Mouse (Mus musculus): Measurements from ENCODE around the gene Etl4. TPM values are rescaled to one million over a fixed set of nuclear protein-coding genes. Genes with fewer than 3 reads are reported as not detected.
"Not testable (repeated sequence)": the region's sequence is repeated elsewhere in the genome, so short reads cannot be mapped to it uniquely, and the experiment has no call there.

Gene Etl4
- polyA plus RNA-seq, 1 experiment from 2014 or later = 16.1 TPM

DNA sequence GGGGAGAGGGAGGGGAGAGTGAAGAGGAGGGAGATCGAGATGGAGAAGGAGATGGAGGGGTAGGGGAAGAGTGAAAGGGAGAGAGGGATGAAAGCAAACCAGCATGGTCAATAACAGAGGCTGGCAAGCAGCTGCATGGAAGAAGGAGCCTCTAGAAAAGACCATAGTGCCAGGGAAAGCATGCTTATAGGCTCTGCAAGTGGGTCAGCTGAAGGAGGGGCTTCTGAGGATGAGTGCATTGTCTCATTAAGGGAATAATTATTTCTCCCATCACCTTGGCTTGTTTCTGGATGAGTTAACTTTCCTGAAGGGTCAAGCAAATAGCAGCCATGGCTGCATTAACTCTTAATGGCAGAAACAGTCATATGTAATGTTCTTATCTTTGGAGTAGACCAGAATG is 228.8 kb downstream of the Etl4 start:
- WGBS = 60% methylated on average over 1 of the region's 1 CpGs
- Histone ChIP-seq H3K36me3 (ENCODE audit: control insufficient read depth, insufficient read depth) (no peaks in the 10 kb centered on the region), H3K4me1 (replicated peaks; ENCODE audit: control insufficient read depth, insufficient read depth, low read length) (no peaks in the 10 kb centered on the region), H3K9me3 (ENCODE audit: control insufficient read depth) (no peaks in the 10 kb centered on the region), H3K4me3 (ENCODE audit: low read depth, low read length) (no peak overlapping the region), H3K27me3 (replicated peaks; ENCODE audit: control insufficient read depth, insufficient read depth, low read length) (no peaks in the 10 kb centered on the region), H3K4me2 (replicated peaks; ENCODE audit: low read depth) (no peak overlapping the region), H3K9ac (ENCODE audit: low read depth, low read length) (no peak overlapping the region), H3K27ac (ENCODE audit: low read depth, low read length) (no peak overlapping the region)
- TF ChIP-seq CTCF (IDR thresholded peaks at IDR 0.05; ENCODE audit: low read depth) = no peak
- no peak for ATAC-seq

DNA sequence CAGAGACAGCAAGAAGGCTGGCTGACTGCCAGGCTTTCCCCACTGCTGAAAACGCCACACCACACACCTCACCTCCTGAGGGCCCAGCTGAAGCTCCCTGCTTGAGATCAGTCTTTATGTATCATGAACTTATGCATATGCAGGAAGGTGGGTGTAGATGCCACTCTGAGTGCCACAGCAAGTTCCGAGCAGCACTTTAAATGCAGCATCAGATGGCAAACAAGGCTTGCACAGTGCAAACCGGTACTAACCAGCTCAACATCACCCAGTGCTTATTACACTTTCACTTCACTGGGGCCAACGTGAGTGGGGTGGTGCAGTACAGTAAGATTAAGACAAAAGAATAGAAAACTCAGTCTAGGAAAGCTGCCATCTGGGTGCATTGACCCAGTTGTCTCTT is 235.8 kb downstream of the Etl4 start:
- 64% methylated on average over 4 of the region's 4 CpGs for WGBS
- no peak overlapping the region for H3K4me3 ChIP-seq (ENCODE audit: low read depth, low read length)
- no peaks in the 10 kb centered on the region for H3K27me3 ChIP-seq (replicated peaks; ENCODE audit: control insufficient read depth, insufficient read depth, low read length)
- H3K4me1 ChIP-seq (replicated peaks; ENCODE audit: control insufficient read depth, insufficient read depth, low read length) = no peaks in the 10 kb centered on the region
- H3K9me3 ChIP-seq (ENCODE audit: control insufficient read depth) = no peaks in the 10 kb centered on the region
- H3K4me2 ChIP-seq (replicated peaks; ENCODE audit: low read depth) = no peak overlapping the region
- no peak for ATAC-seq
- no peak for TF ChIP-seq CTCF (IDR thresholded peaks at IDR 0.05; ENCODE audit: low read depth)
- no peak overlapping the region for H3K9ac ChIP-seq (ENCODE audit: low read depth, low read length)
- H3K27ac ChIP-seq (ENCODE audit: low read depth, low read length) = no peak overlapping the region
- no peaks in the 10 kb centered on the region for H3K36me3 ChIP-seq (ENCODE audit: control insufficient read depth, insufficient read depth)

DNA sequence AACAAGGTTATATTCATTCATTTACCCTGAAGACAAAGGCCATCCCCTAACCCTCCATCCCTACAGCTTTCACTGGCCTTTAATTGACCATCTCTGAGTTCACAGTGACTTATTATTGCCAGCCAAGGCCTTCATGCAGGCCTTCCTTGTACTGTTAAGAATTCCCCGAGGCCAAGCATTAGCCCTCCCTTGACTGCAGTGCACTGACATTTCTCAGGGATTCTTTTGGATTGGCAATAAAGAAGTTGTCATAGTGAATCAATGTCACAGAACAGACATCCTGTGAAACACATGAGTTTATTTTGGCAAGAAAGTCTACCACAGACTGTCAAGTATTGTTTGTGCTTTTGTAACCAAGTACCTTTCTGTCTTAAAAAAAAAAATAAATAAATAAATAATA is 257.5 kb downstream of the Etl4 start:
- Histone ChIP-seq H3K9ac (ENCODE audit: low read depth, low read length) (no peak overlapping the region), H3K27ac (ENCODE audit: low read depth, low read length) (no peak overlapping the region), H3K4me2 (replicated peaks; ENCODE audit: low read depth) (no peak overlapping the region), H3K4me1 (replicated peaks; ENCODE audit: control insufficient read depth, insufficient read depth, low read length) (no peaks in the 10 kb centered on the region), H3K27me3 (replicated peaks; ENCODE audit: control insufficient read depth, insufficient read depth, low read length) (no peaks in the 10 kb centered on the region), H3K36me3 (ENCODE audit: control insufficient read depth, insufficient read depth) (no peaks in the 10 kb centered on the region), H3K9me3 (ENCODE audit: control insufficient read depth) (no peaks in the 10 kb centered on the region), H3K4me3 (ENCODE audit: low read depth, low read length) (no peak overlapping the region)
- whole genome bisulfite sequencing = 58% methylated on average over 1 of the region's 1 CpGs
- no peak for TF ChIP-seq CTCF (IDR thresholded peaks at IDR 0.05; ENCODE audit: low read depth)
- ATAC-seq = no peak

- H3K27ac ChIP-seq (ENCODE audit: low read depth, low read length) = no peak overlapping the region
- TF ChIP-seq CTCF (IDR thresholded peaks at IDR 0.05; ENCODE audit: low read depth) = no peak
- H3K4me2 ChIP-seq (replicated peaks; ENCODE audit: low read depth) = no peak overlapping the region
- no peak overlapping the region for H3K4me3 ChIP-seq (ENCODE audit: low read depth, low read length)
- WGBS = 73% methylated on average over 5 of the region's 5 CpGs
- H3K36me3 ChIP-seq (ENCODE audit: control insufficient read depth, insufficient read depth) = no peaks in the 10 kb centered on the region
- H3K27me3 ChIP-seq (replicated peaks; ENCODE audit: control insufficient read depth, insufficient read depth, low read length) = no peaks in the 10 kb centered on the region
- H3K9ac ChIP-seq (ENCODE audit: low read depth, low read length) = no peak overlapping the region
- no peaks in the 10 kb centered on the region for H3K9me3 ChIP-seq (ENCODE audit: control insufficient read depth)
- no peaks in the 10 kb centered on the region for H3K4me1 ChIP-seq (replicated peaks; ENCODE audit: control insufficient read depth, insufficient read depth, low read length)
- ATAC-seq = no peak
Observed at GRCm38 (mm10) chr2:20167566-20167965, 258.0 kb downstream of the Etl4 start.

DNA sequence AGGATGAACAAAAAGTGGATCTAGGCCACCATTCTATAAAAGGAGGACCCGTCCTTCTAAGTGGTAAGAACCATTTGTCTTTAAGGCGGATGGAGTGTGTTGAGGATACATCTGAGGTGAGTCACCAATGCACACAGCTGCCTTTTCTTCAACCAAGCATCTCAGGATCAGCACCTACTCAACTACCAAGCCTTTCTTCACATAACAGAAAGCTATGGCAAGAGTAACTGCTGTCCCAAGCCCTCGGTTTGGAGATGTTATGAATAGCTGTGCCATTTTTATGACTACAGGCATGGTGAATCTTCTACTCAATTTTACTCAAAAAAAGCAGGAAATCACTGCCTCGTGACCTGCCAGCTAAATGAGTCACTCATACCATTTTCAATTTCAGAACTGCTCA is 258.6 kb downstream of the Etl4 start:
- Histone ChIP-seq H3K9ac (ENCODE audit: low read depth, low read length) (no peak overlapping the region), H3K9me3 (ENCODE audit: control insufficient read depth) (no peaks in the 10 kb centered on the region), H3K4me1 (replicated peaks; ENCODE audit: control insufficient read depth, insufficient read depth, low read length) (no peaks in the 10 kb centered on the region), H3K27ac (ENCODE audit: low read depth, low read length) (no peak overlapping the region), H3K36me3 (ENCODE audit: control insufficient read depth, insufficient read depth) (no peaks in the 10 kb centered on the region), H3K4me3 (ENCODE audit: low read depth, low read length) (no peak overlapping the region), H3K4me2 (replicated peaks; ENCODE audit: low read depth) (no peak overlapping the region), H3K27me3 (replicated peaks; ENCODE audit: control insufficient read depth, insufficient read depth, low read length) (no peaks in the 10 kb centered on the region)
- 85% methylated on average over 4 of the region's 4 CpGs for WGBS
- TF ChIP-seq CTCF (IDR thresholded peaks at IDR 0.05; ENCODE audit: low read depth) = no peak
- ATAC-seq = no peak

DNA sequence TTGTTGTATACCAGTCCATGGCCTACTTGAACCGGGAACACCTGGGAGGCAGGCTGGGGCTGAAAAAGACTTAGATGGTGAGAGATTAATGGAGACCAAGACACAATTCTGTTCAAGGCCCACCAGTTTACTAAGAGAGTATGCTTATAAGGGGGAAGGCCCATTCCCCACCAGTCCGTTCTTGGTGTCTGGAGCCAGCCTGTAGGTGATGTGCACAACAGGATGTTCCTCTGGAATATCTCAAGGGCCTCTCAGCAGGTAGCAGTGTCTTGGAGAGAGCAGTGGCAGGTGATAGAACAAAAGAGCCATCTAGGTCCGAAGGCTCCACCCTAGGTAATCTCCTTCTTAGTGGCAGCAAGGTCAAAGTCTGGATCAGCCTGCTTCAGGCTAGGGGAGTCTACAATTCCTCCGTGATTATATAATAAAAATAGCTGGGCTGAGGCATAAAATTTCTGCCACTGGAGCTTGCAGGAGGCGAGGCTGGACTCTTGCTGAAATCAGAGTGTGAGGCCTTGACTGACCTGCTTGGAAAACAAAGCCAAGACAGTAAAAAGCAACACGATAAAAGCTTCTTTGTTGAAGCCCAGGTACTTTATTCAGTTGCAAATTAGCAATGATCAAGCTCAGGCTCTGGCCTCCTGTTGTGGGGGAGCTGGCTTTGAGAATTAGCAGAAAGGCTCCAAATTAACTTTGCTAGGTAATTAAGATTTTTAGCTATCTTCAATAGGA is 267.0 kb downstream of the Etl4 start:
- H3K36me3 ChIP-seq (ENCODE audit: control insufficient read depth, insufficient read depth); H3K27me3 ChIP-seq (replicated peaks; ENCODE audit: control insufficient read depth, insufficient read depth, low read length): not testable (repeated sequence)
- WGBS = 70% methylated on average over 6 of the region's 6 CpGs

GRCm38 (mm10) chr2:20177236-20177635 is 267.7 kb downstream of the Etl4 start:
- WGBS = 90% methylated on average over 3 of the region's 3 CpGs
- not testable (repeated sequence) for H3K9me3 ChIP-seq (ENCODE audit: control insufficient read depth); H3K4me2 ChIP-seq (replicated peaks; ENCODE audit: low read depth); H3K9ac ChIP-seq (ENCODE audit: low read depth, low read length); H3K27me3 ChIP-seq (replicated peaks; ENCODE audit: control insufficient read depth, insufficient read depth, low read length); H3K36me3 ChIP-seq (ENCODE audit: control insufficient read depth, insufficient read depth); ATAC-seq; H3K4me3 ChIP-seq (ENCODE audit: low read depth, low read length); H3K27ac ChIP-seq (ENCODE audit: low read depth, low read length); H3K4me1 ChIP-seq (replicated peaks; ENCODE audit: control insufficient read depth, insufficient read depth, low read length)

More for the DNA sequence above, 267.0 kb downstream of the Etl4 start:
- not testable (repeated sequence) for ATAC-seq; H3K4me2 ChIP-seq (replicated peaks; ENCODE audit: low read depth); H3K4me3 ChIP-seq (ENCODE audit: low read depth, low read length); H3K9ac ChIP-seq (ENCODE audit: low read depth, low read length); H3K4me1 ChIP-seq (replicated peaks; ENCODE audit: control insufficient read depth, insufficient read depth, low read length); H3K9me3 ChIP-seq (ENCODE audit: control insufficient read depth); H3K27ac ChIP-seq (ENCODE audit: low read depth, low read length)

DNA sequence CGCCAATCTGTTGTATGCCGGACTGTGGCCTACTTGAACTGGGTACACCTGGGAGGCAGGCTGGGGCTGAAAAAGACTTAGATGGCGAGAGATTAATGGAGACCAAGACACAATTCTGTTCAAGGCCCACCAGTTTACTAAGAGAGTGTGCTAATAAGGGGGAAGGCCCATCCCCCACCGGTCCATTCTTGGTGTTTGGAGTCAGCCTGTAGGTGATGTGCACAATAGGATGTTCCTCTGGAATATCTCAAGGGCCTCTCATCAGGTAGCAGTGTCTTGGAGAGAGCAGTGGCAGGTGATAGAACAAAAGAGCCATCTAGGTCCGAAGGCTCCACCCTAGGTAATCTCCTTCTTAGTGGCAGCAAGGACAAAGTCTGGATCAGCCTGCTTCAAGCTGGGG is 271.0 kb downstream of the Etl4 start:
- H3K9ac ChIP-seq (ENCODE audit: low read depth, low read length); H3K4me3 ChIP-seq (ENCODE audit: low read depth, low read length); H3K36me3 ChIP-seq (ENCODE audit: control insufficient read depth, insufficient read depth): not testable (repeated sequence)

DNA sequence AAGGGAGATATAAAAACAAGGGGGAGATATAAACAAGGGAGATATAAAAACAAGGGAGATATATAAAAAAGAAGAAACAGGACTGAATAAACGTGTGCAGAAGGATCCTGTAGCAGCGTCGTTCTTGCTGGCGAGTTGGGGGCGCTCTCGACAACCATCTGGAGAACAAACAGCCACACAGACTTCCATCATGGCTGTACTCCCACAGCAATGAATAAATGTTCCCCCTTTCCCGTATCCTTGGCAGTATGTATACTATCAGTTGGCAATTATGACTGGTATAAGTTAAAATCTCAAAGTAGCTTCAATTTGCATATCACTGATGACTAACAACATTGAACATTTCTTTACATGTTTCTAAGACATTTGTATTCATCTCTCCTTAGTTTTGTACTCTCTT is 277.6 kb downstream of the Etl4 start:
- not testable (repeated sequence) for H3K36me3 ChIP-seq (ENCODE audit: control insufficient read depth, insufficient read depth); H3K27me3 ChIP-seq (replicated peaks; ENCODE audit: control insufficient read depth, insufficient read depth, low read length); H3K9ac ChIP-seq (ENCODE audit: low read depth, low read length); H3K4me2 ChIP-seq (replicated peaks; ENCODE audit: low read depth); H3K9me3 ChIP-seq (ENCODE audit: control insufficient read depth); ATAC-seq; H3K4me1 ChIP-seq (replicated peaks; ENCODE audit: control insufficient read depth, insufficient read depth, low read length); H3K27ac ChIP-seq (ENCODE audit: low read depth, low read length); H3K4me3 ChIP-seq (ENCODE audit: low read depth, low read length)
- 89% methylated on average over 7 of the region's 7 CpGs for WGBS

More for the DNA sequence above, 271.0 kb downstream of the Etl4 start:
- H3K4me1 ChIP-seq (replicated peaks; ENCODE audit: control insufficient read depth, insufficient read depth, low read length); H3K4me2 ChIP-seq (replicated peaks; ENCODE audit: low read depth); H3K27me3 ChIP-seq (replicated peaks; ENCODE audit: control insufficient read depth, insufficient read depth, low read length); H3K9me3 ChIP-seq (ENCODE audit: control insufficient read depth); H3K27ac ChIP-seq (ENCODE audit: low read depth, low read length); ATAC-seq: not testable (repeated sequence)
- 91% methylated on average over 5 of the region's 5 CpGs for WGBS
